Mouse (Mus musculus): ENCODE measurements around the gene Dlg2. TPM values are rescaled to one million over a fixed set of nuclear protein-coding genes. Genes with fewer than 3 reads are reported as not detected.

The Dlg2 gene
- polyA plus RNA-seq, 1 experiment from 2014 or later: 13.7 TPM

- no peak for DNase-seq (ENCODE audit: low spot score)
Observed at GRCm38 (mm10) chr7:92442082-92442481, 1965.6 kb downstream of the Dlg2 start.

- DNase-seq (ENCODE audit: low spot score): no peak
Observed at GRCm38 (mm10) chr7:92447938-92448337, 1971.5 kb downstream of the Dlg2 start.

- no peak for DNase-seq (ENCODE audit: low spot score)
Observed at GRCm38 (mm10) chr7:92448782-92449575, 1972.5 kb downstream of the Dlg2 start.

GRCm38 (mm10) chr7:92454176-92454575 lies 1977.7 kb downstream of the Dlg2 start:
- no peak for DNase-seq (ENCODE audit: low spot score)

GRCm38 (mm10) chr7:92455927-92456326 lies 1979.5 kb downstream of the Dlg2 start:
- no peak for DNase-seq (ENCODE audit: low spot score)

GRCm38 (mm10) chr7:92457791-92458190 lies 1981.3 kb downstream of the Dlg2 start:
- DNase-seq (ENCODE audit: low spot score): no peak

GRCm38 (mm10) chr7:92458308-92458707 lies 1981.8 kb downstream of the Dlg2 start:
- no peak for DNase-seq (ENCODE audit: low spot score)

- no peak for DNase-seq (ENCODE audit: low spot score)
Observed at GRCm38 (mm10) chr7:92460578-92460977, 1984.1 kb downstream of the Dlg2 start.

GRCm38 (mm10) chr7:92461256-92461655 lies 1984.8 kb downstream of the Dlg2 start:
- DNase-seq (ENCODE audit: low spot score): no peak

GRCm38 (mm10) chr7:92463080-92463877 lies 1986.8 kb downstream of the Dlg2 start:
- no peak for DNase-seq (ENCODE audit: low spot score)

- no peak for DNase-seq (ENCODE audit: low spot score)
Observed at GRCm38 (mm10) chr7:92464290-92464689, 1987.8 kb downstream of the Dlg2 start.

- no peak for DNase-seq (ENCODE audit: low spot score)
Observed at GRCm38 (mm10) chr7:92479143-92479542, 2002.7 kb downstream of the Dlg2 start.

GRCm38 (mm10) chr7:92479748-92480147 lies 2003.3 kb downstream of the Dlg2 start:
- DNase-seq (ENCODE audit: low spot score): no peak

- DNase-seq (ENCODE audit: low spot score): no peak
Observed at GRCm38 (mm10) chr7:92483346-92483745, 2006.9 kb downstream of the Dlg2 start.

- DNase-seq (ENCODE audit: low spot score): no peak
Observed at GRCm38 (mm10) chr7:92485881-92486710, 2009.6 kb downstream of the Dlg2 start.

GRCm38 (mm10) chr7:92486878-92487277 lies 2010.4 kb downstream of the Dlg2 start:
- no peak for DNase-seq (ENCODE audit: low spot score)

GRCm38 (mm10) chr7:92492262-92492661 lies 2015.8 kb downstream of the Dlg2 start:
- no peak for DNase-seq (ENCODE audit: low spot score)

GRCm38 (mm10) chr7:92493521-92493920 lies 2017.0 kb downstream of the Dlg2 start:
- no peak for DNase-seq (ENCODE audit: low spot score)
